Mouse (Mus musculus) midbrain, embryonic 16.5 days (tissue): ENCODE measurements around the gene Thra. TPM values are rescaled to one million over a fixed set of nuclear protein-coding genes. Genes with fewer than 3 reads are reported as not detected.
"Not testable (repeated sequence)": the region's sequence is repeated elsewhere in the genome, so short reads cannot be mapped to it uniquely, and the experiment has no call there.

Source experiments
- ATAC-seq: fragments of 200-750 bp; cut with Nextera tagmentation; 2 replicates; pipeline ENCODE4 v1.8.0; 2017; ENCODE audit warnings: moderate TSS enrichment
- H3K27ac ChIP-seq: fragments of 300-500 bp; sonication (generic); 2 replicates; pipeline ENCODE4 v1.5.1; 2014; ENCODE audit warnings: mild to moderate bottlenecking, low read length, mixed read lengths
- H3K27me3 ChIP-seq: fragments of 300-500 bp; sonication (generic); 2 replicates; pipeline ENCODE4 v1.6.1; 2014; ENCODE audit warnings: low read depth, low read length, mixed read lengths; ENCODE audit not compliant: control insufficient read depth, insufficient read depth
- H3K36me3 ChIP-seq: fragments of 300-500 bp; sonication (generic); 2 replicates; pipeline ENCODE4 v1.6.1; 2014; ENCODE audit warnings: mild to moderate bottlenecking, low read length, moderate library complexity, mixed read lengths; ENCODE audit not compliant: control insufficient read depth, insufficient read depth
- H3K4me1 ChIP-seq: fragments of 300-500 bp; sonication (generic); 2 replicates; pipeline ENCODE4 v1.6.1; 2014; ENCODE audit warnings: mild to moderate bottlenecking, low read length, mixed read lengths; ENCODE audit not compliant: control insufficient read depth, insufficient read depth
- H3K4me2 ChIP-seq: fragments of 300-500 bp; sonication (generic); 2 replicates; pipeline ENCODE4 v1.6.1; 2014; ENCODE audit warnings: mild to moderate bottlenecking, low read length, mixed read lengths
- H3K4me3 ChIP-seq: fragments of 300-500 bp; sonication (generic); 2 replicates; pipeline ENCODE4 v1.5.1; 2014; ENCODE audit warnings: low read depth, mild to moderate bottlenecking, low read length, moderate library complexity, mixed read lengths
- H3K9ac ChIP-seq: fragments of 300-500 bp; sonication (generic); 2 replicates; pipeline ENCODE4 v1.6.1; 2014; ENCODE audit warnings: low read depth, low read length, mixed read lengths
- H3K9me3 ChIP-seq: fragments of 300-500 bp; sonication (generic); replicated peaks from 2 replicates; pipeline ENCODE4 v1.6.1; 2014; ENCODE audit warnings: mild to moderate bottlenecking, low read length, mixed read lengths; ENCODE audit not compliant: control insufficient read depth, poor library complexity, severe bottlenecking
- WGBS: fragments of 180-500 bp; shearing (Covaris S2); extraction: QIAGEN DNeasy Blood & Tissue Kit; methylation state at CpG from one replicate; pipeline ENCODE4 v1.1.7; 2014; 5-methylcytosine and 5-hydroxymethylcytosine counted together
- polyA plus RNA-seq: library from polyadenylated mRNA; unstranded; fragments of >200 nt; fragmentation: Nextera tagmentation; extraction: Ambion mirVana; gene quantifications from 2 replicates; pipeline ENCODE4 v1.2.1, GENCODE M21; 2015

Thra gene
- polyA plus RNA-seq, 1 experiment from 2014 or later = 149 TPM

- Histone ChIP-seq H3K27ac (no peak overlapping the region), H3K4me1 (no peaks in the 10 kb centered on the region), H3K9me3 (no peaks in the 10 kb centered on the region), H3K4me3 (no peak overlapping the region), H3K9ac (no peak overlapping the region), H3K36me3 (peaks cover 35% of the 10 kb centered on the region), H3K4me2 (no peak overlapping the region), H3K27me3 (no peaks in the 10 kb centered on the region)
- no peak for ATAC-seq
- 84% methylated on average over 4 of the region's 4 CpGs for WGBS
Observed at GRCm38 (mm10) chr11:98711046-98711434, 29.4 kb upstream of the Thra start.

- H3K4me3 ChIP-seq, H3K9ac ChIP-seq, H3K9me3 ChIP-seq, H3K27me3 ChIP-seq, H3K4me2 ChIP-seq, ATAC-seq, H3K4me1 ChIP-seq, H3K27ac ChIP-seq: not testable (repeated sequence)
- H3K36me3 ChIP-seq = peaks cover 31% of the 10 kb centered on the region
- 86% methylated on average over 5 of the region's 6 CpGs for WGBS
Observed at GRCm38 (mm10) chr11:98712009-98712408, 28.4 kb upstream of the Thra start.

GRCm38 (mm10) chr11:98713703-98714102 lies 26.7 kb upstream of the Thra start:
- Histone ChIP-seq H3K4me3 (no peak overlapping the region), H3K9ac (no peak overlapping the region), H3K4me1 (no peaks in the 10 kb centered on the region), H3K27ac (no peak overlapping the region), H3K36me3 (peaks cover 31% of the 10 kb centered on the region), H3K9me3 (no peaks in the 10 kb centered on the region), H3K4me2 (no peak overlapping the region), H3K27me3 (no peaks in the 10 kb centered on the region)
- 86% methylated on average over 12 of the region's 12 CpGs for WGBS
- ATAC-seq = no peak

GRCm38 (mm10) chr11:98715946-98716345 lies 24.5 kb upstream of the Thra start:
- WGBS = 96% methylated on average over 9 of the region's 9 CpGs
- Histone ChIP-seq H3K4me1 (no peaks in the 10 kb centered on the region), H3K4me3 (no peak overlapping the region), H3K4me2 (no peak overlapping the region), H3K27me3 (no peaks in the 10 kb centered on the region), H3K9me3 (no peaks in the 10 kb centered on the region), H3K9ac (no peak overlapping the region), H3K36me3 (peaks cover 31% of the 10 kb centered on the region), H3K27ac (no peak overlapping the region)
- no peak for ATAC-seq

GRCm38 (mm10) chr11:98717904-98718303 lies 22.5 kb upstream of the Thra start:
- Histone ChIP-seq H3K9ac (no peak overlapping the region), H3K27ac (no peak overlapping the region), H3K36me3 (peaks cover 25% of the 10 kb centered on the region), H3K27me3 (no peaks in the 10 kb centered on the region), H3K4me2 (no peak overlapping the region), H3K4me1 (no peaks in the 10 kb centered on the region), H3K9me3 (no peaks in the 10 kb centered on the region), H3K4me3 (no peak overlapping the region)
- 11% methylated on average over 13 of the region's 13 CpGs for WGBS
- ATAC-seq = no peak

- Histone ChIP-seq H3K27ac (no peak overlapping the region), H3K4me1 (no peaks in the 10 kb centered on the region), H3K36me3 (peaks cover 7% of the 10 kb centered on the region; the same call in 1 of the 2 replicates), H3K9me3 (no peaks in the 10 kb centered on the region), H3K9ac (no peak overlapping the region), H3K4me3 (no peak overlapping the region), H3K27me3 (no peaks in the 10 kb centered on the region), H3K4me2 (no peak overlapping the region)
- whole genome bisulfite sequencing = 75% methylated on average over 2 of the region's 2 CpGs
- ATAC-seq = no peak
Observed at GRCm38 (mm10) chr11:98720756-98721155, 19.7 kb upstream of the Thra start.

GRCm38 (mm10) chr11:98721458-98722226 lies 18.8 kb upstream of the Thra start:
- Histone ChIP-seq H3K27ac (no peak overlapping the region), H3K9ac (no peak overlapping the region), H3K9me3 (no peaks in the 10 kb centered on the region), H3K36me3 (peaks cover 7% of the 10 kb centered on the region; the same call in 1 of the 2 replicates), H3K4me3 (no peak overlapping the region), H3K4me1 (no peaks in the 10 kb centered on the region), H3K4me2 (no peak overlapping the region), H3K27me3 (no peaks in the 10 kb centered on the region)
- 67% methylated on average over 24 of the region's 24 CpGs for WGBS
- no peak for ATAC-seq

GRCm38 (mm10) chr11:98723098-98723497 lies 17.3 kb upstream of the Thra start:
- ATAC-seq = no peak
- Histone ChIP-seq H3K9me3 (no peaks in the 10 kb centered on the region), H3K36me3 (peaks cover 6% of the 10 kb centered on the region; the same call in 1 of the 2 replicates), H3K4me1 (peaks cover 2% of the 10 kb centered on the region; the same call in 1 of the 2 replicates), H3K27ac (no peak overlapping the region), H3K4me2 (no peak overlapping the region), H3K27me3 (no peaks in the 10 kb centered on the region), H3K4me3 (no peak overlapping the region), H3K9ac (no peak overlapping the region)
- WGBS = 81% methylated on average over 7 of the region's 7 CpGs

- no peak for ATAC-seq
- peaks cover 2% of the 10 kb centered on the region; the same call in 1 of the 2 replicates for H3K36me3 ChIP-seq
- no peaks in the 10 kb centered on the region for H3K27me3 ChIP-seq
- H3K4me2 ChIP-seq = no peak overlapping the region
- H3K4me1 ChIP-seq = peaks cover 12% of the 10 kb centered on the region
- H3K9me3 ChIP-seq = no peaks in the 10 kb centered on the region
- no peak overlapping the region for H3K9ac ChIP-seq
- no peak overlapping the region for H3K4me3 ChIP-seq
- H3K27ac ChIP-seq = no peak overlapping the region
- WGBS = 94% methylated on average over 15 of the region's 15 CpGs
Observed at GRCm38 (mm10) chr11:98725926-98726506, 14.4 kb upstream of the Thra start.
